Mouse (Mus musculus) liver, embryonic 15.5 days (tissue): ENCODE data around the gene Ak3. TPM values are rescaled to one million over a fixed set of nuclear protein-coding genes. Genes with fewer than 3 reads are reported as not detected.

Experiments
- ATAC-seq: fragments of 200-750 bp; cut with Nextera tagmentation; 2 replicates; pipeline ENCODE4 v1.8.0; 2017; ENCODE audit warnings: moderate number of reproducible peaks, mild to moderate bottlenecking, moderate library complexity; ENCODE audit not compliant: insufficient read depth
- H3K27ac ChIP-seq: fragments of 300-500 bp; sonication (generic); replicated peaks from 2 replicates; pipeline ENCODE4 v1.5.1; 2015; ENCODE audit warnings: mild to moderate bottlenecking, inconsistent platforms
- H3K27me3 ChIP-seq: fragments of 300-500 bp; sonication (generic); 2 replicates; pipeline ENCODE4 v1.6.1; 2015; ENCODE audit warnings: mild to moderate bottlenecking, inconsistent platforms
- H3K36me3 ChIP-seq: fragments of 300-500 bp; sonication (generic); replicated peaks from 2 replicates; pipeline ENCODE4 v1.6.1; 2015; ENCODE audit warnings: moderate library complexity, mild to moderate bottlenecking, inconsistent platforms
- H3K4me1 ChIP-seq: fragments of 300-500 bp; sonication (generic); replicated peaks from 2 replicates; pipeline ENCODE4 v1.6.1; 2015; ENCODE audit warnings: inconsistent platforms
- H3K4me2 ChIP-seq: fragments of 300-500 bp; sonication (generic); 2 replicates; pipeline ENCODE4 v1.6.1; 2015; ENCODE audit warnings: moderate library complexity, mild to moderate bottlenecking, inconsistent platforms
- H3K4me3 ChIP-seq: fragments of 300-500 bp; sonication (generic); replicated peaks from 2 replicates; pipeline ENCODE4 v1.5.1; 2015; ENCODE audit warnings: mild to moderate bottlenecking, inconsistent platforms
- H3K9ac ChIP-seq: fragments of 300-500 bp; sonication (generic); 2 replicates; pipeline ENCODE4 v1.6.1; 2015; ENCODE audit warnings: moderate library complexity, mild to moderate bottlenecking, inconsistent platforms
- H3K9me3 ChIP-seq: fragments of 300-500 bp; sonication (generic); replicated peaks from 2 replicates; pipeline ENCODE4 v1.6.1; 2016; ENCODE audit warnings: inconsistent platforms
- WGBS: fragments of 180-500 bp; shearing (Covaris S2); methylation state at CpG from one replicate; pipeline ENCODE4 v1.1.7; 2015; ENCODE audit warnings: mixed read lengths; ENCODE audit not compliant: insufficient replicate concordance; 5-methylcytosine and 5-hydroxymethylcytosine counted together
- polyA plus RNA-seq: library from polyadenylated mRNA; unstranded; fragments of >200 nt; fragmentation: Nextera tagmentation; extraction: Ambion mirVana; gene quantifications from 2 replicates; pipeline ENCODE4 v1.2.1, GENCODE M21; 2015

Gene Ak3
- 44.9 and 45.7 TPM in 2 replicates for polyA plus RNA-seq

GRCm38 (mm10) chr19:29047334-29048170, at the start of gene Ak3:
TSS of gene Ak3 (minus strand) at chr19:29047961.
- Histone ChIP-seq H3K4me1 (peaks cover 66% of the 10 kb centered on the region), H3K27ac (peak within 1 kb of the TSS; percentile 82), H3K4me2 (peak within 1 kb of the TSS; percentile 95), H3K9ac (peak within 1 kb of the TSS; percentile 93), H3K4me3 (peak within 1 kb of the TSS; percentile 88), H3K9me3 (no peaks in the 10 kb centered on the region), H3K36me3 (no peaks in the 10 kb centered on the region), H3K27me3 (no peaks in the 10 kb centered on the region)
- ATAC-seq, result peak; percentile 88
- under 1% methylated on average over 67 of the region's 68 CpGs for WGBS

GRCm38 (mm10) chr19:29092194-29092593, 44.4 kb upstream of the Ak3 start:
- no peak overlapping the region for H3K27ac ChIP-seq
- no peaks in the 10 kb centered on the region for H3K27me3 ChIP-seq
- no peaks in the 10 kb centered on the region for H3K9me3 ChIP-seq
- H3K36me3 ChIP-seq, result peaks cover 29% of the 10 kb centered on the region
- no peak overlapping the region for H3K4me3 ChIP-seq
- H3K4me1 ChIP-seq, result peaks cover 12% of the 10 kb centered on the region
- H3K4me2 ChIP-seq, result no peak overlapping the region
- H3K9ac ChIP-seq, result no peak overlapping the region
- ATAC-seq, result no peak

- Histone ChIP-seq H3K9ac (no peak overlapping the region), H3K27ac (no peak overlapping the region), H3K4me3 (no peak overlapping the region), H3K9me3 (no peaks in the 10 kb centered on the region), H3K4me1 (peaks cover 12% of the 10 kb centered on the region), H3K4me2 (no peak overlapping the region), H3K27me3 (no peaks in the 10 kb centered on the region), H3K36me3 (peaks cover 39% of the 10 kb centered on the region)
- 57% methylated on average over 6 of the region's 6 CpGs for WGBS
- ATAC-seq, result no peak
Measured at GRCm38 (mm10) chr19:29088628-29089027, 40.9 kb upstream of the Ak3 start.

- Histone ChIP-seq H3K4me2 (no peak overlapping the region), H3K36me3 (peaks cover 51% of the 10 kb centered on the region), H3K27ac (no peak overlapping the region), H3K4me3 (no peak overlapping the region), H3K9me3 (no peaks in the 10 kb centered on the region), H3K9ac (no peak overlapping the region), H3K4me1 (peaks cover 14% of the 10 kb centered on the region), H3K27me3 (no peaks in the 10 kb centered on the region)
- WGBS, result 90% methylated on average over 6 of the region's 6 CpGs
- no peak for ATAC-seq
Measured at GRCm38 (mm10) chr19:29074802-29075201, 27.0 kb upstream of the Ak3 start.

- WGBS, result 61% methylated on average over 5 of the region's 5 CpGs
- H3K27ac ChIP-seq, result peak overlapping the region; percentile 67
- H3K4me2 ChIP-seq, result peak overlapping the region; percentile 78
- H3K36me3 ChIP-seq, result peaks cover 35% of the 10 kb centered on the region
- ATAC-seq, result no peak
- peak overlapping the region; percentile 37; the same call in 1 of the 2 replicates for H3K9ac ChIP-seq
- H3K4me3 ChIP-seq, result peak overlapping the region; percentile 74
- peaks cover 56% of the 10 kb centered on the region for H3K4me1 ChIP-seq
- no peaks in the 10 kb centered on the region for H3K9me3 ChIP-seq
- H3K27me3 ChIP-seq, result no peaks in the 10 kb centered on the region
Measured at GRCm38 (mm10) chr19:29069195-29069594, 21.4 kb upstream of the Ak3 start.

- Histone ChIP-seq H3K4me3 (peak overlapping the region; percentile 74), H3K9ac (peak overlapping the region; percentile 83), H3K36me3 (peaks cover 16% of the 10 kb centered on the region), H3K27ac (peak overlapping the region; percentile 98), H3K9me3 (no peaks in the 10 kb centered on the region), H3K4me1 (peaks cover 70% of the 10 kb centered on the region), H3K27me3 (no peaks in the 10 kb centered on the region), H3K4me2 (peak overlapping the region; percentile 78)
- ATAC-seq, result peak; percentile 66
- WGBS, result 5% methylated on average over 11 of the region's 11 CpGs
Measured at GRCm38 (mm10) chr19:29066981-29067471, 19.3 kb upstream of the Ak3 start.

GRCm38 (mm10) chr19:29064451-29065102, 16.8 kb upstream of the Ak3 start:
- no peaks in the 10 kb centered on the region for H3K27me3 ChIP-seq
- 12% methylated on average over 9 of the region's 9 CpGs for WGBS
- peaks cover 4% of the 10 kb centered on the region; the same call in 1 of the 2 replicates for H3K36me3 ChIP-seq
- peak overlapping the region; percentile 42 for H3K4me3 ChIP-seq
- peak overlapping the region; percentile 98 for H3K27ac ChIP-seq
- no peaks in the 10 kb centered on the region for H3K9me3 ChIP-seq
- peak overlapping the region; percentile 62 for H3K9ac ChIP-seq
- H3K4me1 ChIP-seq, result peaks cover 53% of the 10 kb centered on the region
- peak; percentile 92 for ATAC-seq
- H3K4me2 ChIP-seq, result peak overlapping the region; percentile 67

- ATAC-seq, result peak; percentile 55
- Histone ChIP-seq H3K4me2 (peak overlapping the region; percentile 67), H3K36me3 (no peaks in the 10 kb centered on the region), H3K27ac (peak overlapping the region; percentile 98), H3K4me3 (peak overlapping the region; percentile 42), H3K4me1 (peaks cover 47% of the 10 kb centered on the region), H3K27me3 (no peaks in the 10 kb centered on the region), H3K9me3 (no peaks in the 10 kb centered on the region), H3K9ac (peak overlapping the region; percentile 62)
- 8% methylated on average over 18 of the region's 18 CpGs for WGBS
Measured at GRCm38 (mm10) chr19:29063577-29064363, 16.0 kb upstream of the Ak3 start.

- Histone ChIP-seq H3K27me3 (no peaks in the 10 kb centered on the region), H3K27ac (peak overlapping the region; percentile 98), H3K36me3 (no peaks in the 10 kb centered on the region), H3K4me2 (no peak overlapping the region), H3K9ac (no peak overlapping the region), H3K4me3 (no peak overlapping the region), H3K9me3 (no peaks in the 10 kb centered on the region), H3K4me1 (peaks cover 45% of the 10 kb centered on the region)
- 75% methylated on average over 5 of the region's 5 CpGs for WGBS
- no peak for ATAC-seq
Measured at GRCm38 (mm10) chr19:29063009-29063408, 15.2 kb upstream of the Ak3 start.

GRCm38 (mm10) chr19:29060299-29060698, 12.5 kb upstream of the Ak3 start:
- no peak for ATAC-seq
- H3K36me3 ChIP-seq, result no peaks in the 10 kb centered on the region
- no peaks in the 10 kb centered on the region for H3K27me3 ChIP-seq
- H3K9ac ChIP-seq, result no peak overlapping the region
- H3K27ac ChIP-seq, result no peak overlapping the region
- no peak overlapping the region for H3K4me3 ChIP-seq
- H3K4me2 ChIP-seq, result no peak overlapping the region
- WGBS, result 70% methylated on average over 6 of the region's 6 CpGs
- H3K4me1 ChIP-seq, result peaks cover 26% of the 10 kb centered on the region
- H3K9me3 ChIP-seq, result no peaks in the 10 kb centered on the region
